Mouse (Mus musculus) layer of hippocampus, adult 11-12 months (tissue): ENCODE measurements around the gene Olfr1324.
"Not testable (repeated sequence)": the region's sequence is repeated elsewhere in the genome, so short reads cannot be mapped to it uniquely, and the experiment has no call there.

Source experiments
- DNase-seq: peaks from one replicate; pipeline ENCODE4 v3.0.0; 2022; ENCODE audit warnings: low spot score

Olfr1324 gene

GRCm38 (mm10) chrX:50428398-50428797 is at the start of gene Olfr1324:
TSS of gene Olfr1324 (minus strand) at chrX:50428498.
- no peak for DNase-seq

- not testable (repeated sequence) for DNase-seq
These were observed 42.0 kb upstream of the Olfr1324 start for GRCm38 (mm10) chrX:50470341-50470740.

GRCm38 (mm10) chrX:50456136-50456535 is 27.8 kb upstream of the Olfr1324 start:
- DNase-seq, result no peak

- DNase-seq, result no peak
These were observed 15.1 kb upstream of the Olfr1324 start for GRCm38 (mm10) chrX:50443352-50443751.

- DNase-seq, result no peak
These were observed 14.4 kb upstream of the Olfr1324 start for GRCm38 (mm10) chrX:50442696-50443095.

GRCm38 (mm10) chrX:50432499-50432898 is 4.2 kb upstream of the Olfr1324 start:
- DNase-seq, result no peak

GRCm38 (mm10) chrX:50427712-50428328 is 478 bp downstream of the Olfr1324 start:
- DNase-seq, result no peak

GRCm38 (mm10) chrX:50425899-50426436 is 2.3 kb downstream of the Olfr1324 start:
- peak; percentile 3 for DNase-seq

- not testable (repeated sequence) for DNase-seq
These were observed 17.9 kb downstream of the Olfr1324 start for GRCm38 (mm10) chrX:50410361-50410760.

GRCm38 (mm10) chrX:50390616-50391015 is 37.7 kb downstream of the Olfr1324 start:
- DNase-seq, result not testable (repeated sequence)

- no peak for DNase-seq
These were observed 53.3 kb downstream of the Olfr1324 start for GRCm38 (mm10) chrX:50374978-50375377.
